Mouse (Mus musculus): ENCODE measurements around the gene Otud5. TPM values are rescaled to one million over a fixed set of nuclear protein-coding genes. Genes with fewer than 3 reads are reported as not detected.
"Not testable (repeated sequence)": the region's sequence is repeated elsewhere in the genome, so short reads cannot be mapped to it uniquely, and the experiment has no call there.

The Otud5 gene
- polyA plus RNA-seq, 1 experiment from 2014 or later = 51.8 TPM

- H3K4me2 ChIP-seq = peak within 1 kb of the TSS; percentile 65
- peaks cover 11% of the 10 kb centered on the region; the same call in 1 of the 2 replicates for H3K36me3 ChIP-seq
- no peaks in the 10 kb centered on the region for H3K9me3 ChIP-seq
- H3K4me3 ChIP-seq = peak within 1 kb of the TSS; percentile 56
- H3K9ac ChIP-seq = peak within 1 kb of the TSS; percentile 67
- 15% methylated on average over 49 of the region's 49 CpGs for WGBS
- peak; percentile 88 for ATAC-seq (ENCODE audit: low read depth)
- H3K27ac ChIP-seq (replicated peaks) = peak within 1 kb of the TSS; percentile 84
- no peaks in the 10 kb centered on the region for H3K27me3 ChIP-seq
- H3K4me1 ChIP-seq (replicated peaks) = peaks cover 23% of the 10 kb centered on the region
Observed at GRCm38 (mm10) chrX:7883841-7884567, 42.8 kb downstream of the Otud5 start, which contains the start of gene Slc35a2. Gene Slc35a2 (plus strand): TSS chrX:7884028.

- Histone ChIP-seq H3K4me1 (replicated peaks) (peaks cover 16% of the 10 kb centered on the region), H3K9me3 (no peaks in the 10 kb centered on the region), H3K4me3 (peak overlapping the region; percentile 52), H3K27ac (replicated peaks) (peak overlapping the region; percentile 89; the same call in 1 of the 2 replicates), H3K9ac (peak overlapping the region; percentile 67), H3K36me3 (peaks cover 27% of the 10 kb centered on the region), H3K4me2 (peak overlapping the region; percentile 60), H3K27me3 (no peaks in the 10 kb centered on the region)
- ATAC-seq (ENCODE audit: low read depth) = no peak
- 34% methylated on average over 13 of the region's 13 CpGs for WGBS
Observed at GRCm38 (mm10) chrX:7898211-7898610, 57.0 kb downstream of the Otud5 start.

GRCm38 (mm10) chrX:7898880-7899874 is 58.0 kb downstream of the Otud5 start, which contains the start of the genes Pqbp1 and Timm17b:
Gene Pqbp1 (minus strand): TSS chrX:7899269.
Gene Timm17b (plus strand): TSS chrX:7899357.
- Histone ChIP-seq H3K9ac (peak within 1 kb of the TSS; percentile 73), H3K4me2 (peak within 1 kb of the TSS; percentile 60), H3K4me3 (peak within 1 kb of the TSS; percentile 52), H3K9me3 (no peaks in the 10 kb centered on the region), H3K4me1 (replicated peaks) (peaks cover 16% of the 10 kb centered on the region), H3K36me3 (peaks cover 19% of the 10 kb centered on the region), H3K27me3 (no peaks in the 10 kb centered on the region), H3K27ac (replicated peaks) (peak within 1 kb of the TSS; percentile 89)
- 21% methylated on average over 62 of the region's 62 CpGs for WGBS
- peak; percentile 99 for ATAC-seq (ENCODE audit: low read depth)

GRCm38 (mm10) chrX:7904441-7904840 is 63.3 kb downstream of the Otud5 start:
- H3K36me3 ChIP-seq = peaks cover 18% of the 10 kb centered on the region
- H3K4me3 ChIP-seq = no peak overlapping the region
- H3K9ac ChIP-seq = no peak overlapping the region
- H3K9me3 ChIP-seq = no peaks in the 10 kb centered on the region
- peaks cover 7% of the 10 kb centered on the region; the same call in 1 of the 2 replicates for H3K4me1 ChIP-seq (replicated peaks)
- H3K4me2 ChIP-seq = no peak overlapping the region
- no peak for ATAC-seq (ENCODE audit: low read depth)
- WGBS = 97% methylated on average over 5 of the region's 5 CpGs
- no peaks in the 10 kb centered on the region for H3K27me3 ChIP-seq
- H3K27ac ChIP-seq (replicated peaks) = no peak overlapping the region

- no peak for ATAC-seq (ENCODE audit: low read depth)
- 89% methylated on average over 5 of the region's 5 CpGs for WGBS
Observed at GRCm38 (mm10) chrX:7907735-7908134, 66.6 kb downstream of the Otud5 start, which contains the start of gene Gm10491. Gene Gm10491 (minus strand): TSS chrX:7907835.

GRCm38 (mm10) chrX:7909242-7909641 is 68.1 kb downstream of the Otud5 start, which contains the start of gene Gm10490:
Gene Gm10490 (plus strand): TSS chrX:7909542.
- H3K36me3 ChIP-seq = peaks cover 18% of the 10 kb centered on the region
- not testable (repeated sequence) for H3K9me3 ChIP-seq; H3K27ac ChIP-seq (replicated peaks); H3K4me2 ChIP-seq; H3K4me3 ChIP-seq; H3K27me3 ChIP-seq; ATAC-seq (ENCODE audit: low read depth); H3K9ac ChIP-seq; H3K4me1 ChIP-seq (replicated peaks)
- 90% methylated on average over 4 of the region's 4 CpGs for WGBS

More at GRCm38 (mm10) chrX:7907735-7908134, 66.6 kb downstream of the Otud5 start, which contains the start of gene Gm10491:
- Histone ChIP-seq H3K27ac (replicated peaks) (no peak within 1 kb of the TSS), H3K4me1 (replicated peaks) (no peaks in the 10 kb centered on the region), H3K9me3 (no peaks in the 10 kb centered on the region), H3K9ac (no peak within 1 kb of the TSS), H3K36me3 (peaks cover 18% of the 10 kb centered on the region), H3K4me2 (no peak within 1 kb of the TSS), H3K4me3 (no peak within 1 kb of the TSS), H3K27me3 (no peaks in the 10 kb centered on the region)

- no peak for ATAC-seq (ENCODE audit: low read depth)
- Histone ChIP-seq H3K27ac (replicated peaks) (no peak overlapping the region), H3K9me3 (no peaks in the 10 kb centered on the region), H3K4me3 (no peak overlapping the region), H3K4me2 (no peak overlapping the region), H3K27me3 (no peaks in the 10 kb centered on the region), H3K36me3 (peaks cover 15% of the 10 kb centered on the region), H3K4me1 (replicated peaks) (no peaks in the 10 kb centered on the region), H3K9ac (no peak overlapping the region)
- 53% methylated on average over 6 of the region's 6 CpGs for WGBS
Observed at GRCm38 (mm10) chrX:7910473-7910872, 69.3 kb downstream of the Otud5 start.

GRCm38 (mm10) chrX:7915669-7916068 is 74.5 kb downstream of the Otud5 start:
- H3K27ac ChIP-seq (replicated peaks); H3K36me3 ChIP-seq; H3K9ac ChIP-seq; H3K27me3 ChIP-seq; H3K4me1 ChIP-seq (replicated peaks); H3K4me2 ChIP-seq; H3K4me3 ChIP-seq; ATAC-seq (ENCODE audit: low read depth); H3K9me3 ChIP-seq: not testable (repeated sequence)
- WGBS = 32% methylated on average over 3 of the region's 3 CpGs

- H3K27me3 ChIP-seq; H3K4me1 ChIP-seq (replicated peaks); H3K4me3 ChIP-seq; ATAC-seq (ENCODE audit: low read depth); H3K4me2 ChIP-seq; H3K36me3 ChIP-seq; H3K9me3 ChIP-seq; H3K9ac ChIP-seq; H3K27ac ChIP-seq (replicated peaks): not testable (repeated sequence)
- 72% methylated on average over 6 of the region's 6 CpGs for WGBS
Observed at GRCm38 (mm10) chrX:7917960-7918359, 76.8 kb downstream of the Otud5 start.

- peak within 1 kb of the TSS; percentile 72 for H3K4me2 ChIP-seq
Observed at GRCm38 (mm10) chrX:7919601-7920383, 78.6 kb downstream of the Otud5 start, which contains the start of gene Pcsk1n. Gene Pcsk1n (plus strand): TSS chrX:7919822.

GRCm38 (mm10) chrX:7922032-7922431 is 80.9 kb downstream of the Otud5 start:
- Histone ChIP-seq H3K27me3 (peaks cover 32% of the 10 kb centered on the region), H3K36me3 (peaks cover 8% of the 10 kb centered on the region), H3K9ac (peak overlapping the region; percentile 80), H3K27ac (replicated peaks) (peak overlapping the region; percentile 87), H3K9me3 (no peaks in the 10 kb centered on the region), H3K4me2 (peak overlapping the region; percentile 72), H3K4me3 (peak overlapping the region; percentile 53), H3K4me1 (replicated peaks) (peaks cover 14% of the 10 kb centered on the region)
- 12% methylated on average over 44 of the region's 48 CpGs for WGBS
- ATAC-seq (ENCODE audit: low read depth) = 0 out of 2 replicates have a peak, but pooled peaks have one; percentile 7

More at GRCm38 (mm10) chrX:7919601-7920383, 78.6 kb downstream of the Otud5 start, which contains the start of gene Pcsk1n:
- Histone ChIP-seq H3K27ac (replicated peaks) (peak within 1 kb of the TSS; percentile 87), H3K9me3 (no peaks in the 10 kb centered on the region), H3K27me3 (peaks cover 14% of the 10 kb centered on the region), H3K4me1 (replicated peaks) (peaks cover 14% of the 10 kb centered on the region), H3K4me3 (peak within 1 kb of the TSS; percentile 53), H3K9ac (peak within 1 kb of the TSS; percentile 80), H3K36me3 (peaks cover 8% of the 10 kb centered on the region)
- ATAC-seq (ENCODE audit: low read depth) = peak; percentile 91
- 19% methylated on average over 34 of the region's 40 CpGs for WGBS

Measured in neural tube, embryonic 13.5 days (tissue).